ENCODE assay signal across 12 mouse cellular contexts in the genomic region with DNA sequence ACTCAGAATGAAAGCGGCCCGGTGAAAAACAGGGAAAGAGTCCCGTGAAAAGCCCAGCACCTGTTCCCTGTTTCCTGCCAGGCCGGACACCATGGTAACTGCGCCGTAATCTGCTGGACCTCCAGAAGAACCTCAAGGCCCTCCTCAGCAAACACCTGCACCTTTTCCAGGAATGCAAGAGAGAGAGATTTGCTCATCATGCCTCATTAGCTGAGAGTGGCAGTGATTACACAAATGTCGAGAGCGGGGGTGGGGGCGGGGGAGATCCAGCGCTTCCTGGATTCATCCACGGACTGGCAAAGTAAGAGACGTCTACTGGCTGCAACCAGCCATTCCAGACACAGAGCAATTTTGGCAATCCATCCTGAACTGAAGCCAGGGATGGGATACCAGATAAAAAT. TPM values are rescaled to one million over a fixed set of nuclear protein-coding genes. Genes with fewer than 3 reads are reported as not detected.
A peak's percentile ranks its signal among the peaks of the same experiment; 100 is the strongest.
DNase-seq lines count a peak whose midpoint lies in the region; ATAC-seq lines count a peak whose summit lies in the region.
"Had no signal": no experiment of that assay in that cellular context is flagged by ENCODE, and none has a peak within 500 bp of the region (broad histone marks: within the 10 kb centered on the region; RNA-seq: fewer than 3 reads in every experiment).

No protein-coding gene starts in this region.

- H3K36me3 ChIP-seq in kidney, embryonic 15.5 days, result no peaks in the 10 kb centered on the region

- no peak for ATAC-seq in kidney, embryonic 15.5 days (replicated peaks; ENCODE audit: low FRiP score)

- no peaks in the 10 kb centered on the region for H3K4me1 ChIP-seq in kidney, embryonic 15.5 days

- WGBS in kidney, embryonic 15.5 days, result 46% methylated on average over 12 of the region's 12 CpGs

- no peak overlapping the region for H3K4me3 ChIP-seq in kidney, embryonic 15.5 days (replicated peaks)

- no peaks in the 10 kb centered on the region for H3K9me3 ChIP-seq in kidney, embryonic 15.5 days (replicated peaks)

- no peak overlapping the region for H3K27ac ChIP-seq in kidney, embryonic 15.5 days
- H3K27ac ChIP-seq: liver, embryonic 14.5 days had no signal

- H3K4me2 ChIP-seq in kidney, embryonic 15.5 days, result 0 out of 2 replicates have a peak overlapping the region, but pooled peaks have one; percentile 20

- intact Hi-C loops in heart, postnatal 25 days (cut with DNase I), result no loop called here

- H3K9ac ChIP-seq in kidney, embryonic 15.5 days, result no peak overlapping the region
- H3K9ac ChIP-seq: liver, embryonic 14.5 days had no signal

- no peak for DNase-seq in kidney, postnatal 10 days
- peak; percentile 62 for DNase-seq in Muller cell, postnatal 12 days (ENCODE audit: inconsistent ontology term)
- peak; percentile 78 to 80 for DNase-seq in cerebellum, postnatal 25 days
- peak; percentile 19 to 23 for DNase-seq in layer of hippocampus, postnatal 36 days
- no peak for DNase-seq in embryo, embryonic 10.5 days (ENCODE audit: low spot score)
- no peak for DNase-seq in thymus, postnatal 25 days
- no peak for DNase-seq in heart, postnatal 25 days (ENCODE audit: low spot score)
- DNase-seq: adrenal gland, postnatal 25 days had no signal

- no peaks in the 10 kb centered on the region for H3K27me3 ChIP-seq in kidney, embryonic 15.5 days
- H3K27me3 ChIP-seq: CH12.LX had no signal

RNA-seq across cellular contexts. Expression of a gene that starts 9.2 kb away (rescaled TPM):
- polyA plus RNA-seq in kidney, embryonic 15.5 days (2015; fragmentation: Nextera tagmentation; extraction: Ambion mirVana), result not detected in 2 replicates
- total RNA-seq in layer of hippocampus, postnatal 36 days (2021), result under 1 TPM; 0.67 to 0.73 TPM
- not detected for total RNA-seq in heart, postnatal 25 days (2021)
- total RNA-seq: adrenal gland, postnatal 25 days; hematopoietic stem cell, adult 5-6 weeks had no signal
- polyA plus RNA-seq: liver, embryonic 14.5 days had no signal

Comparison
In these comparisons a context has a peak if more than half of its experiments do, and no peak if none do; other contexts are left out.
1. DNase-seq: peak in Muller cell, postnatal 12 days (single experiment), cerebellum, postnatal 25 days (2 of 2) and layer of hippocampus, postnatal 36 days (2 of 2); none in kidney, postnatal 10 days (single experiment), embryo, embryonic 10.5 days (single experiment), thymus, postnatal 25 days (single experiment) and heart, postnatal 25 days (single experiment).